Mouse (Mus musculus) E14TG2a.4 (cell line): ENCODE measurements at regions not wholly inside any gene's neighbourhood (a gene's known extent, or its start where the extent isn't known, plus 50 kb on each side); places are given as distances from the start of the nearest gene placed in this dataset.
"Not testable (repeated sequence)": the region's sequence is repeated elsewhere in the genome, so short reads cannot be mapped to it uniquely, and the experiment has no call there.

ENCODE experiments used
- H3K27me3 ChIP-seq: 2 replicates; pipeline ENCODE4 v1.6.1; 2014; ENCODE audit warnings: low read length, control low read depth; ENCODE audit not compliant: insufficient read depth
- H3K36me3 ChIP-seq: 2 replicates; pipeline ENCODE4 v1.6.1; 2014; ENCODE audit warnings: low read length, control low read depth; ENCODE audit not compliant: insufficient read depth
- H3K4me1 ChIP-seq: replicated peaks from 2 replicates; pipeline ENCODE4 v1.6.1; 2014; ENCODE audit warnings: low read depth, low read length, control low read depth
- H3K4me3 ChIP-seq: replicated peaks from 2 replicates; pipeline ENCODE4 v1.5.1; 2014; ENCODE audit warnings: mild to moderate bottlenecking, low read length
- H3K9me3 ChIP-seq: 2 replicates; pipeline ENCODE4 v1.6.1; 2014; ENCODE audit warnings: low read length, control low read depth
- CTCF ChIP-seq: conservative IDR thresholded peaks from 2 replicates; pipeline ENCODE4 v1.5.1; 2014; ENCODE audit warnings: low read length
- NANOG ChIP-seq: IDR thresholded peaks from 2 replicates; pipeline ENCODE4 v1.6.1; 2014; ENCODE audit warnings: borderline replicate concordance, low read length, mixed read lengths
- POU5F1 ChIP-seq: IDR thresholded peaks from 2 replicates; pipeline ENCODE4 v1.6.1; 2014; ENCODE audit warnings: low read length, borderline replicate concordance

- Histone ChIP-seq H3K27me3 (no peaks in the 10 kb centered on the region), H3K36me3 (no peaks in the 10 kb centered on the region), H3K9me3 (no peaks in the 10 kb centered on the region), H3K4me3 (no peak overlapping the region), H3K4me1 (no peaks in the 10 kb centered on the region)
- TF ChIP-seq POU5F1 (no peak), CTCF (no peak)
These were observed 187.7 kb upstream of the G2e3 start for GRCm38 (mm10) chr12:51160122-51160521.

- H3K27me3 ChIP-seq, result no peaks in the 10 kb centered on the region
- TF ChIP-seq POU5F1, result no peak
- TF ChIP-seq NANOG, result no peak
- H3K4me3 ChIP-seq, result no peak overlapping the region
- no peaks in the 10 kb centered on the region for H3K36me3 ChIP-seq
- H3K9me3 ChIP-seq, result no peaks in the 10 kb centered on the region
- H3K4me1 ChIP-seq, result no peaks in the 10 kb centered on the region
These were observed 199.9 kb upstream of the G2e3 start for GRCm38 (mm10) chr12:51147963-51148362.

DNA sequence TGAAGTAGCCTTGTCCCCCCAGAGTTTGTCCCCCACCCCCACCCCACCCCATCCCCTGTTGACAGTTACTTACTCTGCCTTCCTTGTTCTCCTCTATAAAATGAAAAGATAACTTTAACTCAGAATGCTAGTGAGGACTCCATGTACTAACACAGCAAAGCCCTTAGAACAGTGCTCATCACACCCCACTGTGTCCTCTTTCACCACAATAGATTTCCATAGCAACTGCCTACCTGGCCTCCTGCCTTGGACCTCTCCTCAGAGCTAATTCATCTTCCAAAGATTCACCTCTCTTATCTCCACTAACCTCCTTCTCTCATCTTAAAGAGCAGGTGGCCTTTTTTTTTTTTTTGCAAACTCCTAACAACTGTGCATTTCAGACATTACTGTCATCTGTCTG lies 204.0 kb upstream of the G2e3 start:
- TF ChIP-seq CTCF (no peak), POU5F1 (no peak), NANOG (no peak)
- Histone ChIP-seq H3K27me3 (no peaks in the 10 kb centered on the region), H3K4me3 (no peak overlapping the region), H3K9me3 (no peaks in the 10 kb centered on the region), H3K4me1 (no peaks in the 10 kb centered on the region), H3K36me3 (no peaks in the 10 kb centered on the region)

DNA sequence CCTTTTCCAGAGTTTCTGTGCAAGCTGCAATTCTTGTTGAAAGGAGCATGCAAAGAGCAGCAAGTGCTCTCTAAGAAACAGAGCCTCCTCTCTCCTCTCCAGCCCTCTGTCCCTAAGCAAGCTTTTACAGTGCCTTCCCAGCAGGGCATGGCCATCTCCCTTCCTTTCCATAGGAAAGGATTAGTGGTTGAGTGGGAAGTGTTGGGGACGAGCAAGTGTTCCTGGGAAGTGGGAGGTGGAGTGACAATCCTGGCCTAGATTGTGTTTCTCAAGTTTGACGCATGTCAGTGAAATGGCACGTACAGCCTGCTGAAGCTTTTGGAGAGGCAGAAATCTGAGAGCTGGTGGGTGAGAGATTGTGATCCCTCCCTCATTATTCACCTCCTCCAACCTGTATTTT lies 204.7 kb upstream of the G2e3 start:
- Histone ChIP-seq H3K27me3 (no peaks in the 10 kb centered on the region), H3K9me3 (no peaks in the 10 kb centered on the region), H3K4me3 (no peak overlapping the region), H3K36me3 (no peaks in the 10 kb centered on the region), H3K4me1 (no peaks in the 10 kb centered on the region)
- no peak for TF ChIP-seq POU5F1
- TF ChIP-seq NANOG, result no peak
- no peak for TF ChIP-seq CTCF

DNA sequence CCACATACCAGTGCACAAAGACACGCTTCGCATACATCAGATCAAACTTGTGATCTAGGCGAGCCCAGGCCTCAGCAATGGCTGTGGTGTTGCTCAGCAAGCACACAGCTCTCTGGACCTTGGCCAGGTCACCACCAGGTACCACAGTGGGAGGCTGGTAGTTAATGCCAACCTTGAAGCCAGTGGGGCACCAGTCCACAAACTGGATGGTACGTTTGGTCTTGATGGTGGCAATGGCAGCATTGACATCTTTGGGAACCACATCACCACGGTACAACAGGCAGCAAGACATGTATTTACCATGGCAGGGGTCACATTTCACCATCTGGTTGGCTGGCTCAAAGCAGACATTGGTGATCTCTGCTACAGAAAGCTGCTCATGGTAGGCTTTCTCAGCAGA lies 214.2 kb upstream of the G2e3 start:
- H3K27me3 ChIP-seq, H3K4me3 ChIP-seq, H3K9me3 ChIP-seq, H3K36me3 ChIP-seq, H3K4me1 ChIP-seq: not testable (repeated sequence)

DNA sequence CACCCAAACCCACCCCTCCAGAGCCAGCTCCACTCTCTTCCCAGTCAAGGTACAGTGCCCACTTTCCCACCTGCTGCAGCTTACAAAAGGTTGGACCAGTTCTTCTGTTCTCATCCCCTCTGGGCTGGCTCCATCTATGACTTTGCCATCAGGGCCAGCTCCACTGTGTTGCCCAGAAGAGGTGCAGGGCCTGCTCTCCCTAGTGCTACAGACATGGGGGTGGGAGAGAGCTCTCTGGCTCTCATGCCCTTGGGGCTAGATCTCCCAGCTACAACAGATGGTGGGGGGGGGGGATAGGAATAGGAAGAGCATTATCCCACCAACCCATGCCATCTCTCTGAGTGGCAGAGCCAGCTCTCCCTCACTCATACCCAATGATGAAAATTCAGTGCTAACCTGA lies 219.6 kb upstream of the G2e3 start:
- Histone ChIP-seq H3K36me3 (no peaks in the 10 kb centered on the region), H3K9me3 (no peaks in the 10 kb centered on the region), H3K27me3 (no peaks in the 10 kb centered on the region), H3K4me3 (no peak overlapping the region), H3K4me1 (no peaks in the 10 kb centered on the region)
- TF ChIP-seq POU5F1 (no peak), CTCF (no peak), NANOG (no peak)

GRCm38 (mm10) chr12:51118781-51119180 lies 229.1 kb upstream of the G2e3 start:
- no peaks in the 10 kb centered on the region for H3K36me3 ChIP-seq
- H3K27me3 ChIP-seq, result no peaks in the 10 kb centered on the region
- H3K9me3 ChIP-seq, result no peaks in the 10 kb centered on the region
- no peak for TF ChIP-seq POU5F1
- no peak for TF ChIP-seq CTCF
- TF ChIP-seq NANOG, result no peak
- no peak overlapping the region for H3K4me3 ChIP-seq
- no peaks in the 10 kb centered on the region for H3K4me1 ChIP-seq

DNA sequence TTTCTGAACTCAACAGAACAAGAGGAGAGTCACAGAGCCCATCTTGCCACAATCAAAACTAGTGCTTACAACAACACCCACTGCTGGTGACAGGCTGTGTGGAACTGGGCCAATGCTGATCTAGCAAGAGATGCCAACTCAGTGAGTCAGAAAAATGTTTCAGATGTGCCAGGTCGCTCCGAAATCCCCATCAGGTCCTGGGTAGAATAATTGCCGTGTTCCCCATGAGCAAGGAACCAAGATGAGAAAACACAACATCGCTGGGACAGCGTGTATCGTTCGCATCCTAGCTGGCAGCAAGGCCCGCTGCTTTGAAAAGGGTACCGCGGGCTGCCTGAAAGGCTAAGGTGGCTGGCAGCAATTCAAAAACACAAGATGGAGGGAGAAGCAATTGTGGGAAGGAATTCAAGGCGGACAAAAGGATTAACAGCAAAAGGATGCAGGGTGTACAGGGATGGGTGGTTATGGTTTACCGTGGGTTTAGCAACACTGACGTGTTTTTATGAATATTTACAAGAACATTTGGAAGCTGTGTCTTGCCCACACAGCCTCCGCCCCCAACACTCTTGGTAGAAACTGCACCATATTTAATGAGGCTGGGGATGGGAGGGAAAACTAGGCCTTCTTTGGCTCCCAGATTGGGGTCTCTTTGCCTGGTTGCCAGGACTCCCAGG lies 229.7 kb upstream of the G2e3 start:
- no peaks in the 10 kb centered on the region for H3K27me3 ChIP-seq
- TF ChIP-seq POU5F1, result no peak
- no peak for TF ChIP-seq CTCF
- TF ChIP-seq NANOG, result no peak

DNA sequence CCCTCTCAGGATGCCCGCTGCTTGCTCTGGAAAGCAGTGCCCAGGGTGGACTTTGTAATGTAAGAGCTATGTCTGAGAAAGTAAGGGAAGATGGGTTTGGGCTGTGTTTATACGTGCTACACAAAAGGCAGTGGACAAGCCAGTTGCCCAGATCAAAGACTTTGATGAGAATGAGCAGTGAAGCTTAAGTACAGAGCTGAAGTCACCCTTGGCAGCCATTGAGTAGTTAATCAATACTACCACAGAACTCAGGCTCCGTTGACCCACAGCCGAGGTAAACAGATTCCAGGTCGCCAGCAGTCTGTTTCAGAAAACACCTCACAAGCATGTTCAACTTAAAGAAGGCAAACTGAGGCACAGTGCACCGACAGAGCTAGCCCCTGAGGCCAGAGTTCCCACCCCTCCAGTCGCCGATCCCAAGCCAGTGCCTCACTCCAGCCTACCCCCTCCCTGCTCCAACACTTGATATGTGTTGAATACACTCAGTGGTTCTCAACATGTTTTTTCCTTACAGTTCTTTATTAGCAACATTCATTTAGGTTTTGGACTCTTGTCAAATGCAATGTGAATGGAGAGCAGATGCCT lies 230.3 kb upstream of the G2e3 start:
- Histone ChIP-seq H3K4me1 (no peaks in the 10 kb centered on the region), H3K27me3 (no peaks in the 10 kb centered on the region), H3K4me3 (no peak overlapping the region), H3K36me3 (no peaks in the 10 kb centered on the region), H3K9me3 (no peaks in the 10 kb centered on the region)
- TF ChIP-seq NANOG, result no peak
- TF ChIP-seq POU5F1, result no peak
- TF ChIP-seq CTCF, result no peak

More for the DNA sequence above, 229.7 kb upstream of the G2e3 start:
- Histone ChIP-seq H3K4me3 (no peak overlapping the region), H3K9me3 (no peaks in the 10 kb centered on the region), H3K36me3 (no peaks in the 10 kb centered on the region), H3K4me1 (no peaks in the 10 kb centered on the region)

GRCm38 (mm10) chr12:51111811-51112210 lies 236.1 kb upstream of the G2e3 start:
- TF ChIP-seq NANOG (no peak), POU5F1 (no peak)
- no peaks in the 10 kb centered on the region for H3K36me3 ChIP-seq
- H3K4me3 ChIP-seq, result no peak overlapping the region
- no peaks in the 10 kb centered on the region for H3K9me3 ChIP-seq
- no peaks in the 10 kb centered on the region for H3K4me1 ChIP-seq
- H3K27me3 ChIP-seq, result no peaks in the 10 kb centered on the region
